Mouse (Mus musculus) layer of hippocampus, adult 2 months (tissue): ENCODE measurements around the gene Nme8. TPM values are rescaled to one million over a fixed set of nuclear protein-coding genes. Genes with fewer than 3 reads are reported as not detected.

ENCODE experiments used
- DNase-seq, 2 experiments: peaks; one replicate each; pipeline ENCODE4 v3.0.0; 2022; ENCODE audit warnings: low spot score in 2 of 2
- H3K27ac ChIP-seq: fragments of 200-600 bp; 2 replicates; pipeline ENCODE4 v1.8.1; 2022
- H3K4me3 ChIP-seq: fragments of 200-600 bp; 2 replicates; pipeline ENCODE4 v1.8.1; 2022; ENCODE audit warnings: mild to moderate bottlenecking
- CTCF ChIP-seq: fragments of 200-600 bp; conservative IDR thresholded peaks from 2 replicates; pipeline ENCODE4 v1.8.1; 2022; ENCODE audit warnings: antibody characterized with exemption, mild to moderate bottlenecking, moderate library complexity
- long read RNA-seq, 2 experiments: library from polyadenylated mRNA; stranded (forward); transcript quantifications; one replicate each; pipeline ENCODE4 v2.0.0; 2021; ENCODE audit warnings: borderline mapping rate in 2 of 2
- total RNA-seq, 2 experiments: library from RNA; stranded (reverse); gene quantifications; 2 replicates each; pipeline ENCODE4 v1.2.3; 2021

Nme8 gene
- total RNA-seq: not detected
- long read RNA-seq, experiment 1: 0 reads
- long read RNA-seq, experiment 2: 0 reads

GRCm38 (mm10) chr13:19697790-19698189, at the start of gene Nme8:
Gene Nme8, minus strand, starts transcription at chr13:19697794.
- no peak for TF ChIP-seq CTCF
- DNase-seq: no peak
- Histone ChIP-seq H3K27ac (no peak within 1 kb of the TSS), H3K4me3 (no peak within 1 kb of the TSS)

GRCm38 (mm10) chr13:19745741-19746140, 48.1 kb upstream of the Nme8 start:
- no peak for TF ChIP-seq CTCF
- H3K4me3 ChIP-seq: no peak overlapping the region
- H3K27ac ChIP-seq: no peak overlapping the region
- no peak for DNase-seq

GRCm38 (mm10) chr13:19744536-19744935, 46.9 kb upstream of the Nme8 start:
- no peak for DNase-seq
- no peak for TF ChIP-seq CTCF
- no peak overlapping the region for H3K27ac ChIP-seq
- H3K4me3 ChIP-seq: no peak overlapping the region

GRCm38 (mm10) chr13:19734597-19734996, 37.0 kb upstream of the Nme8 start:
- DNase-seq: no peak
- no peak overlapping the region for H3K4me3 ChIP-seq
- H3K27ac ChIP-seq: 0 out of 2 replicates have a peak overlapping the region, but pooled peaks have one; percentile 51
- peak; percentile 14; the same call in 1 of the 2 replicates for TF ChIP-seq CTCF

GRCm38 (mm10) chr13:19730826-19731225, 33.2 kb upstream of the Nme8 start:
- no peak for TF ChIP-seq CTCF
- no peak overlapping the region for H3K4me3 ChIP-seq
- no peak overlapping the region for H3K27ac ChIP-seq
- DNase-seq: no peak

- no peak for DNase-seq
- Histone ChIP-seq H3K4me3 (no peak overlapping the region), H3K27ac (no peak overlapping the region)
- no peak for TF ChIP-seq CTCF
These were observed 21.4 kb upstream of the Nme8 start for GRCm38 (mm10) chr13:19718954-19719353.

- Histone ChIP-seq H3K27ac (no peak overlapping the region), H3K4me3 (no peak overlapping the region)
- DNase-seq: no peak
- no peak for TF ChIP-seq CTCF
These were observed 19.6 kb upstream of the Nme8 start for GRCm38 (mm10) chr13:19717201-19717600.

- H3K4me3 ChIP-seq: no peak overlapping the region
- no peak for TF ChIP-seq CTCF
- no peak overlapping the region for H3K27ac ChIP-seq
- no peak for DNase-seq
These were observed 6.2 kb upstream of the Nme8 start for GRCm38 (mm10) chr13:19703806-19704205.

- H3K27ac ChIP-seq: peak overlapping the region; percentile 69
- peak; percentile 62 to 70 for DNase-seq
- H3K4me3 ChIP-seq: peak overlapping the region; percentile 41
- TF ChIP-seq CTCF: no peak
These were observed 4.0 kb upstream of the Nme8 start for GRCm38 (mm10) chr13:19701443-19702078.

GRCm38 (mm10) chr13:19700733-19701442, 3.3 kb upstream of the Nme8 start:
- H3K27ac ChIP-seq: peak overlapping the region; percentile 69
- H3K4me3 ChIP-seq: peak overlapping the region; percentile 41
- peak in 1 of 2 experiments; percentile 13 for DNase-seq
- no peak for TF ChIP-seq CTCF

- no peak overlapping the region for H3K4me3 ChIP-seq
- peak; percentile 26 to 38 for DNase-seq
- H3K27ac ChIP-seq: no peak overlapping the region
- TF ChIP-seq CTCF: peak; percentile 98
These were observed 1.1 kb upstream of the Nme8 start for GRCm38 (mm10) chr13:19698524-19699173.

- Histone ChIP-seq H3K4me3 (no peak overlapping the region), H3K27ac (no peak overlapping the region)
- no peak for DNase-seq
- no peak for TF ChIP-seq CTCF
These were observed 7.2 kb downstream of the Nme8 start for GRCm38 (mm10) chr13:19690417-19690816.

GRCm38 (mm10) chr13:19689971-19690370, 7.6 kb downstream of the Nme8 start:
- no peak overlapping the region for H3K4me3 ChIP-seq
- no peak for TF ChIP-seq CTCF
- DNase-seq: no peak

GRCm38 (mm10) chr13:19684007-19684406, 13.6 kb downstream of the Nme8 start:
- Histone ChIP-seq H3K4me3 (no peak overlapping the region), H3K27ac (no peak overlapping the region)
- peak; percentile 97 for TF ChIP-seq CTCF
- DNase-seq: peak; percentile 42 to 72

More at GRCm38 (mm10) chr13:19689971-19690370, 7.6 kb downstream of the Nme8 start:
- no peak overlapping the region for H3K27ac ChIP-seq
